Mouse (Mus musculus): ENCODE data around the gene T2.
"Not testable (repeated sequence)": the region's sequence is repeated elsewhere in the genome, so short reads cannot be mapped to it uniquely, and the experiment has no call there.

Gene T2

GRCm38 (mm10) chr17:8367514-8368480 is 12.0 kb downstream of the T2 start:
- no peak for DNase-seq (ENCODE audit: low read depth, low spot score)

- peak; percentile 95 for DNase-seq (ENCODE audit: low read depth, low spot score)
Observed at GRCm38 (mm10) chr17:8368570-8368969, 12.8 kb downstream of the T2 start.

GRCm38 (mm10) chr17:8369171-8369570 is 13.4 kb downstream of the T2 start:
- no peak for DNase-seq (ENCODE audit: low read depth, low spot score)

- no peak for DNase-seq (ENCODE audit: low read depth, low spot score)
Observed at GRCm38 (mm10) chr17:8370634-8371229, 14.9 kb downstream of the T2 start.

- DNase-seq (ENCODE audit: low read depth, low spot score): peak; percentile 80
Observed at GRCm38 (mm10) chr17:8371834-8372233, 16.0 kb downstream of the T2 start.

GRCm38 (mm10) chr17:8372286-8373046 is 16.7 kb downstream of the T2 start:
- peak; percentile 57 for DNase-seq (ENCODE audit: low read depth, low spot score)

- DNase-seq (ENCODE audit: low read depth, low spot score): no peak
Observed at GRCm38 (mm10) chr17:8377298-8377697, 21.5 kb downstream of the T2 start.

GRCm38 (mm10) chr17:8385441-8385840 is 29.6 kb downstream of the T2 start:
- DNase-seq (ENCODE audit: low read depth, low spot score): no peak

GRCm38 (mm10) chr17:8388463-8388862 is 32.7 kb downstream of the T2 start:
- DNase-seq (ENCODE audit: low read depth, low spot score): no peak

DNA sequence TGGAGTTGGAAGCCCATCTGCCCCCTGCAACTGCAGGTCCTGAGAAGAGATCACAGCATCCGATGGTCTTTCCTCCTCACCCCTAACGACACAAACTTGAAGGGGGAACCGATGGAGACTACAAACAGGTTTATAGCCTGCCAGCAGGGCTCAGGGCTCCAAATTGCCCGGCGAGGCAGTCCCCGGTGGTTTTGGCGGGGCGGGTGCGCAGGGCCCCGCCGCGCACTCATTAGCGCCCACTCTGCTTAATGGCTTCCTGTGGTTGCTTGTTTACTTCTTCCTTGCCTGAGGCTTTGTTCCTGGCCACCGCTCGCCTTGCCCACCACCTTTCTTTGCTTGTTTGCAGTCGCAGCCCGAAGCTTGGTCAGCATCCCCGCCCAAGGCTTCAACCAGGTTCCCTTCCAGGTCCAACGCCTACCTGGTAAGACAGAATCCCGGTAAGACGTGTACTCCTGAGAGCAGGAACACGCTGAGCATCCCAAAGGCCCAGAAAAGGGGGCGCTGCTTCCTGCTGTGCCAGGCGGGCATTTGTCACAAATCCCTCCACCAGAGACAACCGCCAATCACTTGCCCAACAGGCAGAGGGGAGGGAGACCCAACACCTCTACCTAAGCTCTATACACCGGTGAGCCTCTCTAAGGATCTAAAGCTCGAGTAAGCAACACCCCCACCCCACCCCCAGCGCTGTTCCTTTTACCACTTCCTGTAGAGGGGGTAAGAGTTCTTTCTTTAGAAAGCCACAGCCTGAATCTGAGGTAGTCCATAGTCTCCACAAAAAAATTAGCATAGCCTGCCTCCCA is 33.4 kb downstream of the T2 start:
- no peak for DNase-seq (ENCODE audit: low read depth, low spot score)

- no peak for DNase-seq (ENCODE audit: low read depth, low spot score)
Observed at GRCm38 (mm10) chr17:8389790-8390095, 34.0 kb downstream of the T2 start.

- no peak for DNase-seq (ENCODE audit: low read depth, low spot score)
Observed at GRCm38 (mm10) chr17:8390487-8390886, 34.7 kb downstream of the T2 start.

GRCm38 (mm10) chr17:8396371-8396770 is 40.6 kb downstream of the T2 start:
- DNase-seq (ENCODE audit: low read depth, low spot score): no peak

DNA sequence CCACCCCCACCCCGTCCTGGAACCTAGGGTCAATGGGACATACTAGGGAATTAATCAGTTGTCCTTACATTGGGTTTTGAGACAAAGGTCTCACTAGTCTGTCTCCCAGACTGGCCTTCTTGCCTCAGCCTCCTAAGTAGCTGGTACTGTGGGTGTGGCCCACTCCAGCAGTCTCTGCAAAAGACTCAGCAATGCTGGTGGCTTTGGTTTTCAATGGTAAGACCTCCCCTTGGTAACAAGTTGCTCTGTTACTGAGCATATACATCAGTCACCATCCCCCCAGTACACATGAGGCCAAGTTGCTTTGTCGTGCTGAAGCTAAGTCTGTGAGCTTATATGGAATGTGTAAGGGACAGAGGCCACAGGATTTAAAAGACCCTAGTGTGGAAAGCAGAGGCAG is 42.2 kb downstream of the T2 start:
- DNase-seq (ENCODE audit: low read depth, low spot score): no peak

DNA sequence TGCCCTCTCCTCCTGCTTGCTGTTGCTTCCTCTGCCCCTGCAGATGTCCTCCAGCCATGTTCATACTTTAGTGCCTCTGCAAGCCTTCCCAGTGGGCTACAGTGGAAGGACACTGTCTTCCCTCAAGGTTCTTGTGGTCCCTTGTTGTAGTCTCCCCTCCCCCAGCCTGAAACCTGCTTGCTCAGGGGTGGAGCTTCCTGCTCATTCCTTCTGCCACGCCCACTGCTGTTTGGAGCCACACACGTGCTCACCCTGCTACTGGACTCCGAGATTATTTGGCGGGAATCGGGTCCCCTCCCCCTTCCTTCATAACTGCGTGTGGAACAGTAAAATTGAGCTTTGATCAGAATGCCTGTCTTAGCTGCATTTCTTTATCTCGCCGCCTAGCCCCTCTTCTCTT is 48.1 kb downstream of the T2 start:
- not testable (repeated sequence) for DNase-seq (ENCODE audit: low read depth, low spot score)

- DNase-seq (ENCODE audit: low read depth, low spot score): no peak
Observed at GRCm38 (mm10) chr17:8406285-8406684, 50.5 kb downstream of the T2 start.

- DNase-seq (ENCODE audit: low read depth, low spot score): not testable (repeated sequence)
Observed at GRCm38 (mm10) chr17:8408002-8408401, 52.2 kb downstream of the T2 start.

DNA sequence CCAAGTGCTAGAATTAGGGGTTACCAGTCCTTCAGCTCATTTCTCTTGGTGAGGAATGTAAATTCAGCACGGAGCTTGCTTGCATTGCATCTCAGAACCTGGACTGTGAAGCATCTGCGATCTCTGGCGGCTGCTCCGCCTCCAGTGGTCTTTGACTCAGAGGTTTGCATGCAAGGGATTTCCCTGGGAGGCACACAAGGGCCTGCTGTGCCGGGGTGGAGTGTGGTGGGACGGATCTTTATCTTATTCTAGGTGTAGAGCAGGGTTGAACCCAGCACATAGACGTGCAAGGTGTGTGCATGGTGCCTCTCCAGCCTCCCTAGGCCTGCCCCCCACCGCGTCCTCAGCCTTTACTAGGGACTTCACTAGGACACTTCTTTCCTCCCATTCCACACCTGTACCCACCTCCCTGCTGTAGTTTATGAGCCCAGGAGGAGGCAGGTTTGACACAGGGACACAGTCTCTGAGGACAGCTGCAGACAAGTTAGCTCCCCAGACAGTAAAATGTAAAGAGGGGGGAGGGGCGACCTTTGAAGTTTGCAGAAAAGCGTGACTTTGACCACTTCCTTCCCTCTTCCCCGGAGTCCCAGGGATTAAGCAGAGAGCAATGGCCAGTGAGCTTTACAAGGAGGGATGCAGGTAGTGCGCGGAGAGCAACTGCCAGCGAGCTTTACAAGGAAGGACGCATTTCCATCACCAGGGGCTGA is 53.0 kb downstream of the T2 start:
- DNase-seq (ENCODE audit: low read depth, low spot score): no peak

GRCm38 (mm10) chr17:8410330-8410729 is 54.5 kb downstream of the T2 start:
- DNase-seq (ENCODE audit: low read depth, low spot score): no peak

- no peak for DNase-seq (ENCODE audit: low read depth, low spot score)
Observed at GRCm38 (mm10) chr17:8413656-8414055, 57.9 kb downstream of the T2 start.

- no peak for DNase-seq (ENCODE audit: low read depth, low spot score)
Observed at GRCm38 (mm10) chr17:8415533-8415932, 59.7 kb downstream of the T2 start.

Measured in telencephalon, adult 2 months (tissue).